ENCODE assay signal across 31 mouse cellular contexts in genomic region chr11:78475289-78475688, GRCm38 (mm10). TPM values are rescaled to one million over a fixed set of nuclear protein-coding genes. Genes with fewer than 3 reads are reported as not detected.
DNase-seq lines count a peak whose midpoint lies in the region; ATAC-seq and TF ChIP-seq lines count a peak whose summit lies in the region.
"Had no signal": no experiment of that assay in that cellular context is flagged by ENCODE, and none has a peak within 500 bp of the region (broad histone marks: within the 10 kb centered on the region; RNA-seq: fewer than 3 reads in every experiment).

No protein-coding gene starts in this region.

- no peak for TF ChIP-seq CTCF in bone marrow macrophage, adult 2 months (IDR thresholded peaks at IDR 0.05; ENCODE audit: low read depth, low read length)

- DNase-seq in cerebellum, postnatal 10 days = peak; percentile 30 to 36
- DNase-seq in right cerebral cortex, postnatal 4 days = no peak
- DNase-seq: adrenal gland, adult 2 months; adrenal gland, postnatal 14 days; cerebellum, adult 18-20 months; cerebellum, adult 9-10 months; embryo, embryonic 11 days; gastrocnemius, postnatal 10 days; gastrocnemius, postnatal 36 days; heart, adult 11 months had no signal

- H3K4me1 ChIP-seq in bone marrow macrophage, adult 2 months (ENCODE audit: control insufficient read depth, insufficient read depth, low read length) = peaks cover 14% of the 10 kb centered on the region
- H3K4me1 ChIP-seq: embryonic facial prominence, embryonic 10.5 days; embryonic facial prominence, embryonic 13.5 days; forebrain, embryonic 12.5 days; forebrain, embryonic 15.5 days; hindbrain, embryonic 12.5 days; hindbrain, embryonic 15.5 days had no signal

- no peak for ATAC-seq in cerebellum, adult (ENCODE audit: insufficient number of reproducible peaks, low FRiP score, low TSS enrichment)
- peak; percentile 69 for ATAC-seq in megakaryocyte, adult 5-6 weeks (ENCODE audit: poor library complexity, severe bottlenecking)
- no peak; the same call in 1 of the 2 replicates for ATAC-seq in monocyte, adult 5-6 weeks (replicated peaks; ENCODE audit: insufficient number of reproducible peaks, low FRiP score, low TSS enrichment, poor library complexity, severe bottlenecking)
- ATAC-seq: forebrain, embryonic 15.5 days had no signal

- peak overlapping the region; percentile 51; the same call in 1 of the 2 replicates for H3K27ac ChIP-seq in bone marrow macrophage, adult 2 months (ENCODE audit: insufficient read depth, low read depth, low read length)
- H3K27ac ChIP-seq: embryonic facial prominence, embryonic 10.5 days; embryonic facial prominence, embryonic 13.5 days; forebrain, embryonic 12.5 days; forebrain, embryonic 15.5 days; hindbrain, embryonic 12.5 days; hindbrain, embryonic 15.5 days had no signal

- TF ChIP-seq POLR2A in bone marrow macrophage, adult 2 months (IDR thresholded peaks at IDR 0.05; ENCODE audit: borderline replicate concordance, low read depth, low read length) = no peak

- H3K4me3 ChIP-seq in bone marrow macrophage, adult 2 months (ENCODE audit: insufficient read depth, low read length) = no peak overlapping the region
- H3K4me3 ChIP-seq: embryonic facial prominence, embryonic 10.5 days; embryonic facial prominence, embryonic 13.5 days; erythroblast, embryonic 14.5 days; forebrain, embryonic 12.5 days; forebrain, embryonic 15.5 days; hindbrain, embryonic 12.5 days; hindbrain, embryonic 15.5 days had no signal

RNA-seq across cellular contexts. Expression of gene Slc46a1, which starts 9.8 kb away (rescaled TPM):
- 9.1 and 9.7 TPM in 2 replicates for polyA plus RNA-seq in bone marrow macrophage, adult 2 months (2012; ENCODE audit: insufficient read depth, insufficient read length, missing spikeins)
- 0.46 TPM in 1 of 2 replicates, not detected in the other for total RNA-seq in megakaryocyte, adult 5-6 weeks (2015)
- 0.33 and 0.77 TPM in 2 replicates for total RNA-seq in megakaryocyte, adult 5-6 weeks (2017)
- 0.38 to 0.58 TPM in 2 of 3 replicates, not detected in the other for total RNA-seq in monocyte, adult 5-6 weeks (2017)

RNA-seq across cellular contexts. Expression of gene Sarm1, which starts 22.3 kb away (rescaled TPM):
- polyA plus RNA-seq in bone marrow macrophage, adult 2 months (2012; ENCODE audit: insufficient read depth, insufficient read length, missing spikeins) = 1.5 and 2.0 TPM in 2 replicates
- 0.23 TPM in 1 of 2 replicates, not detected in the other for total RNA-seq in megakaryocyte, adult 5-6 weeks (2015)
- total RNA-seq in megakaryocyte, adult 5-6 weeks (2017) = not detected in 2 replicates
- total RNA-seq in monocyte, adult 5-6 weeks (2017) = 0.78 TPM in 1 of 3 replicates, not detected in the others
- polyA plus RNA-seq: erythroblast, embryonic 14.5 days; heart, postnatal 0 days had no signal

RNA-seq across cellular contexts. Expression of gene Vtn, which starts 23.6 kb away (rescaled TPM):
- polyA plus RNA-seq in bone marrow macrophage, adult 2 months (2012; ENCODE audit: insufficient read depth, insufficient read length, missing spikeins) = not detected in 2 replicates
- total RNA-seq in megakaryocyte, adult 5-6 weeks (2015) = not detected in 2 replicates
- not detected in 2 replicates for total RNA-seq in megakaryocyte, adult 5-6 weeks (2017)
- total RNA-seq in monocyte, adult 5-6 weeks (2017) = not detected in 3 replicates
- total RNA-seq: ES-E14; hematopoietic stem cell, adult 5-6 weeks had no signal

RNA-seq across cellular contexts. Expression of gene Sebox, which starts 28.0 kb away (rescaled TPM):
- not detected in 2 replicates for polyA plus RNA-seq in bone marrow macrophage, adult 2 months (2012; ENCODE audit: insufficient read depth, insufficient read length, missing spikeins)
- not detected in 2 replicates for total RNA-seq in megakaryocyte, adult 5-6 weeks (2015)
- not detected in 2 replicates for total RNA-seq in megakaryocyte, adult 5-6 weeks (2017)
- not detected in 3 replicates for total RNA-seq in monocyte, adult 5-6 weeks (2017)
- total RNA-seq: adrenal gland, adult 2 months; adrenal gland, postnatal 14 days; adrenal gland, postnatal 4 days; gastrocnemius, adult 18-20 months; gastrocnemius, postnatal 10 days; gastrocnemius, postnatal 36 days; heart, adult 8-10 months; heart, postnatal 25 days; hematopoietic stem cell, adult 5-6 weeks had no signal
- polyA plus RNA-seq: adrenal gland, adult 2 months; embryonic facial prominence, embryonic 10.5 days; embryonic facial prominence, embryonic 13.5 days; erythroblast, embryonic 14.5 days; forebrain, embryonic 12.5 days; forebrain, embryonic 15.5 days; heart, embryonic 11.5 days; heart, embryonic 14.5 days; heart, postnatal 0 days; hindbrain, embryonic 12.5 days; intestine, embryonic 14.5 days had no signal

RNA-seq across cellular contexts. Expression of gene Tmem199, which starts 36.7 kb away (rescaled TPM):
- 21.9 TPM in 2 replicates for polyA plus RNA-seq in bone marrow macrophage, adult 2 months (2012; ENCODE audit: insufficient read depth, insufficient read length, missing spikeins)
- 18.5 and 24.4 TPM in 2 replicates for total RNA-seq in megakaryocyte, adult 5-6 weeks (2015)
- 26.1 and 27.3 TPM in 2 replicates for total RNA-seq in megakaryocyte, adult 5-6 weeks (2017)
- 23.4 to 38.7 TPM (median 34.2 TPM) in 3 replicates for total RNA-seq in monocyte, adult 5-6 weeks (2017)
